Mouse (Mus musculus) neural tube, embryonic 13.5 days (tissue): ENCODE data around the gene Rif1. TPM values are rescaled to one million over a fixed set of nuclear protein-coding genes. Genes with fewer than 3 reads are reported as not detected.
A peak's percentile ranks its signal among the peaks of the same experiment; 100 is the strongest.
"Not testable (repeated sequence)": the region's sequence is repeated elsewhere in the genome, so short reads cannot be mapped to it uniquely, and the experiment has no call there.

Experiments
- ATAC-seq: fragments of 200-750 bp; cut with Nextera tagmentation; 2 replicates; pipeline ENCODE4 v1.8.0; 2017; ENCODE audit warnings: low read depth, mild to moderate bottlenecking, moderate TSS enrichment, moderate library complexity
- H3K27ac ChIP-seq: fragments of 300-500 bp; sonication (generic); replicated peaks from 2 replicates; pipeline ENCODE4 v1.5.1; 2015; ENCODE audit warnings: moderate library complexity, mild to moderate bottlenecking, inconsistent platforms
- H3K27me3 ChIP-seq: fragments of 300-500 bp; sonication (generic); 2 replicates; pipeline ENCODE4 v1.6.1; 2015; ENCODE audit warnings: mild to moderate bottlenecking, inconsistent platforms
- H3K36me3 ChIP-seq: fragments of 300-500 bp; sonication (generic); 2 replicates; pipeline ENCODE4 v1.6.1; 2015; ENCODE audit warnings: mild to moderate bottlenecking, inconsistent platforms
- H3K4me1 ChIP-seq: fragments of 300-500 bp; sonication (generic); replicated peaks from 2 replicates; pipeline ENCODE4 v1.6.1; 2015; ENCODE audit warnings: inconsistent platforms
- H3K4me2 ChIP-seq: fragments of 300-500 bp; sonication (generic); 2 replicates; pipeline ENCODE4 v1.6.1; 2015; ENCODE audit warnings: inconsistent platforms, mild to moderate bottlenecking, moderate library complexity
- H3K4me3 ChIP-seq: fragments of 300-500 bp; sonication (generic); 2 replicates; pipeline ENCODE4 v1.5.1; 2015; ENCODE audit warnings: mild to moderate bottlenecking, inconsistent platforms
- H3K9ac ChIP-seq: fragments of 300-500 bp; sonication (generic); 2 replicates; pipeline ENCODE4 v1.6.1; 2015; ENCODE audit warnings: moderate library complexity, mild to moderate bottlenecking, inconsistent platforms
- H3K9me3 ChIP-seq: fragments of 300-500 bp; sonication (generic); 2 replicates; pipeline ENCODE4 v1.6.1; 2016; ENCODE audit warnings: inconsistent platforms
- WGBS: fragments of 180-500 bp; shearing (Covaris S2); methylation state at CpG from one replicate; pipeline ENCODE4 v1.1.7; 2015; 5-methylcytosine and 5-hydroxymethylcytosine counted together
- polyA plus RNA-seq: library from polyadenylated mRNA; unstranded; fragments of >200 nt; fragmentation: Nextera tagmentation; extraction: Ambion mirVana; gene quantifications from 2 replicates; pipeline ENCODE4 v1.2.1, GENCODE M21; 2015

The Rif1 gene
- polyA plus RNA-seq, 1 experiment from 2014 or later, result 20.2 TPM

GRCm38 (mm10) chr2:52073141-52073904 lies 691 bp downstream of the Rif1 start:
- peaks cover 19% of the 10 kb centered on the region for H3K4me1 ChIP-seq
- no peaks in the 10 kb centered on the region for H3K9me3 ChIP-seq
- peak; percentile 59; the same call in 1 of the 2 replicates for ATAC-seq
- peak overlapping the region; percentile 78 for H3K27ac ChIP-seq
- H3K4me2 ChIP-seq, result peak overlapping the region; percentile 61
- under 1% methylated on average over 54 of the region's 56 CpGs for WGBS
- peak overlapping the region; percentile 97 for H3K4me3 ChIP-seq
- H3K36me3 ChIP-seq, result peaks cover 27% of the 10 kb centered on the region
- peak overlapping the region; percentile 89 for H3K9ac ChIP-seq
- H3K27me3 ChIP-seq, result no peaks in the 10 kb centered on the region

- Histone ChIP-seq H3K4me1 (peaks cover 10% of the 10 kb centered on the region), H3K4me3 (no peak overlapping the region), H3K4me2 (no peak overlapping the region), H3K27ac (no peak overlapping the region), H3K9me3 (no peaks in the 10 kb centered on the region), H3K36me3 (peaks cover 57% of the 10 kb centered on the region), H3K27me3 (no peaks in the 10 kb centered on the region), H3K9ac (no peak overlapping the region)
- no peak for ATAC-seq
- WGBS, result 83% methylated on average over 2 of the region's 2 CpGs
These were observed 6.0 kb downstream of the Rif1 start for GRCm38 (mm10) chr2:52078666-52079065.

- ATAC-seq, result no peak
- Histone ChIP-seq H3K36me3 (peaks cover 61% of the 10 kb centered on the region), H3K9ac (no peak overlapping the region), H3K4me2 (no peak overlapping the region), H3K27me3 (no peaks in the 10 kb centered on the region), H3K27ac (no peak overlapping the region), H3K9me3 (no peaks in the 10 kb centered on the region), H3K4me3 (no peak overlapping the region), H3K4me1 (no peaks in the 10 kb centered on the region)
- WGBS, result 96% methylated on average over 3 of the region's 3 CpGs
These were observed 11.4 kb downstream of the Rif1 start for GRCm38 (mm10) chr2:52084013-52084412.

GRCm38 (mm10) chr2:52084571-52084970 lies 11.9 kb downstream of the Rif1 start:
- H3K9me3 ChIP-seq, result no peaks in the 10 kb centered on the region
- H3K27ac ChIP-seq, result no peak overlapping the region
- H3K9ac ChIP-seq, result no peak overlapping the region
- H3K4me3 ChIP-seq, result no peak overlapping the region
- WGBS, result 87% methylated on average over 2 of the region's 2 CpGs
- ATAC-seq, result no peak
- no peaks in the 10 kb centered on the region for H3K27me3 ChIP-seq
- peaks cover 63% of the 10 kb centered on the region for H3K36me3 ChIP-seq
- no peaks in the 10 kb centered on the region for H3K4me1 ChIP-seq
- no peak overlapping the region for H3K4me2 ChIP-seq

DNA sequence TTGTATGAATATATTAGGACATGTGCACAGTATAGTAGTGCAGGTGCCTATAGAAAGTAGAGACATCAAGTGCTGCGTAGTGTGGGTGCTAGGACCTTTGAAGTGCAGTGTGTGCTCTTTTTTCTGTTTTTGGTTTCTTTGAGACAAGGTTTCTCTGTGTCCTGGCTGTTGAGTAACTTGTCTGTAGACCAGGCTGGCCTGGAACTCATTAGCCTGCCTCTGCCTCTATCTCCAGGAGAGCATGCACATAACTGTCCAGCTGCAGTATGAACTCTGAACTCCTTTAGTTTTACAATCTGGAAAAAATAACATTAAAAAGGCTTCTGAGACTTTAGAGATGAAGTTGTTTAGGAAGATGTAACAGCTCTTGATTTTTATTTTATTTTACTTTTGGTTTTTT lies 41.5 kb downstream of the Rif1 start:
- no peak overlapping the region for H3K4me3 ChIP-seq
- ATAC-seq, result no peak
- H3K27me3 ChIP-seq, result no peaks in the 10 kb centered on the region
- H3K9me3 ChIP-seq, result no peaks in the 10 kb centered on the region
- H3K4me1 ChIP-seq, result no peaks in the 10 kb centered on the region
- H3K36me3 ChIP-seq, result peaks cover 73% of the 10 kb centered on the region
- no peak overlapping the region for H3K27ac ChIP-seq
- WGBS, result 89% methylated on average over 1 of the region's 1 CpGs
- no peak overlapping the region for H3K9ac ChIP-seq
- H3K4me2 ChIP-seq, result no peak overlapping the region

GRCm38 (mm10) chr2:52131370-52131769 lies 58.7 kb downstream of the Rif1 start:
- H3K4me1 ChIP-seq, H3K4me2 ChIP-seq, H3K27me3 ChIP-seq, ATAC-seq, H3K4me3 ChIP-seq, H3K27ac ChIP-seq, H3K9ac ChIP-seq: not testable (repeated sequence)
- 98% methylated on average over 20 of the region's 20 CpGs for WGBS
- Histone ChIP-seq H3K9me3 (peaks cover 13% of the 10 kb centered on the region), H3K36me3 (peaks cover 20% of the 10 kb centered on the region)

- 0 out of 2 replicates have a peak, but pooled peaks cover 5% of the 10 kb centered on the region for H3K9me3 ChIP-seq
- H3K9ac ChIP-seq, result no peak overlapping the region
- ATAC-seq, result no peak
- no peaks in the 10 kb centered on the region for H3K4me1 ChIP-seq
- peaks cover 16% of the 10 kb centered on the region for H3K36me3 ChIP-seq
- H3K4me3 ChIP-seq, result no peak overlapping the region
- 95% methylated on average over 2 of the region's 2 CpGs for WGBS
- H3K27ac ChIP-seq, result no peak overlapping the region
- H3K4me2 ChIP-seq, result no peak overlapping the region
- H3K27me3 ChIP-seq, result no peaks in the 10 kb centered on the region
These were observed 60.7 kb downstream of the Rif1 start for GRCm38 (mm10) chr2:52133351-52133750.

GRCm38 (mm10) chr2:52153064-52153463 lies 80.4 kb downstream of the Rif1 start:
- Histone ChIP-seq H3K4me3 (no peak overlapping the region), H3K36me3 (no peaks in the 10 kb centered on the region), H3K4me1 (no peaks in the 10 kb centered on the region), H3K9me3 (no peaks in the 10 kb centered on the region), H3K27ac (no peak overlapping the region), H3K27me3 (no peaks in the 10 kb centered on the region), H3K4me2 (no peak overlapping the region), H3K9ac (no peak overlapping the region)
- 89% methylated on average over 3 of the region's 3 CpGs for WGBS
- no peak for ATAC-seq

GRCm38 (mm10) chr2:52169243-52170005 lies 96.8 kb downstream of the Rif1 start:
- H3K4me1 ChIP-seq, result no peaks in the 10 kb centered on the region
- H3K36me3 ChIP-seq, result no peaks in the 10 kb centered on the region
- no peak for ATAC-seq
- no peak overlapping the region for H3K4me2 ChIP-seq
- H3K9ac ChIP-seq, result no peak overlapping the region
- 92% methylated on average over 7 of the region's 7 CpGs for WGBS
- no peaks in the 10 kb centered on the region for H3K9me3 ChIP-seq
- H3K4me3 ChIP-seq, result no peak overlapping the region
- H3K27me3 ChIP-seq, result no peaks in the 10 kb centered on the region
- H3K27ac ChIP-seq, result no peak overlapping the region

Other genes starting within 250 kb of the Rif1 start
- gene Rbm43, start 137.7 kb upstream of the Rif1 start, polyA plus RNA-seq, result 3.6 and 6.1 TPM in 2 replicates
- 5.6 and 5.9 TPM in 2 replicates for gene Nmi, start 99.3 kb upstream of the Rif1 start, polyA plus RNA-seq
- 7.4 and 12.2 TPM in 2 replicates for gene Tnfaip6, start 34.8 kb upstream of the Rif1 start, polyA plus RNA-seq